Mouse (Mus musculus) ovary, postnatal 36 days (tissue): ENCODE measurements around the gene Smtnl1.

ENCODE experiments used
- DNase-seq: peaks from one replicate; pipeline ENCODE4 v3.0.0; 2022; ENCODE audit warnings: low spot score, mixed read lengths

Smtnl1 gene

GRCm38 (mm10) chr2:84822552-84822951, at the start of gene Smtnl1:
Gene Smtnl1, minus strand, starts transcription at chr2:84822652.
- DNase-seq = no peak

- DNase-seq = no peak
Measured at GRCm38 (mm10) chr2:84870623-84871160, 48.2 kb upstream of the Smtnl1 start.

- DNase-seq = no peak
Measured at GRCm38 (mm10) chr2:84868977-84869376, 46.5 kb upstream of the Smtnl1 start.

- peak; percentile 60 for DNase-seq
Measured at GRCm38 (mm10) chr2:84868521-84868943, 46.1 kb upstream of the Smtnl1 start.

- peak; percentile 57 for DNase-seq
Measured at GRCm38 (mm10) chr2:84865616-84866571, 43.4 kb upstream of the Smtnl1 start.

- no peak for DNase-seq
Measured at GRCm38 (mm10) chr2:84862231-84862630, 39.8 kb upstream of the Smtnl1 start.

- no peak for DNase-seq
Measured at GRCm38 (mm10) chr2:84861430-84861829, 39.0 kb upstream of the Smtnl1 start.

GRCm38 (mm10) chr2:84859991-84860780, 37.7 kb upstream of the Smtnl1 start:
- no peak for DNase-seq

GRCm38 (mm10) chr2:84858551-84858950, 36.1 kb upstream of the Smtnl1 start:
- no peak for DNase-seq

- DNase-seq = peak; percentile 42
Measured at GRCm38 (mm10) chr2:84855732-84856131, 33.3 kb upstream of the Smtnl1 start.

- DNase-seq = peak; percentile 60
Measured at GRCm38 (mm10) chr2:84851130-84852040, 28.9 kb upstream of the Smtnl1 start.

- DNase-seq = no peak
Measured at GRCm38 (mm10) chr2:84850407-84851129, 28.1 kb upstream of the Smtnl1 start.

- no peak for DNase-seq
Measured at GRCm38 (mm10) chr2:84845226-84845625, 22.8 kb upstream of the Smtnl1 start.

- no peak for DNase-seq
Measured at GRCm38 (mm10) chr2:84843654-84844053, 21.2 kb upstream of the Smtnl1 start.

GRCm38 (mm10) chr2:84841905-84842304, 19.5 kb upstream of the Smtnl1 start:
- no peak for DNase-seq

GRCm38 (mm10) chr2:84840748-84841563, 18.5 kb upstream of the Smtnl1 start:
- no peak for DNase-seq

- peak; percentile 66 for DNase-seq
Measured at GRCm38 (mm10) chr2:84840016-84840747, 17.7 kb upstream of the Smtnl1 start.

GRCm38 (mm10) chr2:84838993-84839980, 16.8 kb upstream of the Smtnl1 start:
- peak; percentile 35 for DNase-seq
